Mouse (Mus musculus) CD8-positive naive resting alpha-beta T cell, adult 2 months (primary cell): ENCODE results near the gene Mapk11.

Source experiments
- DNase-seq, 2 experiments: peaks; one replicate each; pipeline ENCODE4 v3.0.0; 2022; ENCODE audit warnings: low read depth in 2 of 2, low spot score in 2 of 2

The Mapk11 gene

GRCm38 (mm10) chr15:89143134-89143533 lies 6.3 kb downstream of the Mapk11 start:
- DNase-seq: no peak

GRCm38 (mm10) chr15:89141905-89142304 lies 7.5 kb downstream of the Mapk11 start:
- no peak for DNase-seq

GRCm38 (mm10) chr15:89141443-89141842 lies 8.0 kb downstream of the Mapk11 start:
- no peak for DNase-seq

- DNase-seq: no peak
Observed at GRCm38 (mm10) chr15:89140659-89141252, 8.7 kb downstream of the Mapk11 start, which contains the start of gene Mapk12. Mapk12 (minus strand) TSS chr15:89140703.

- no peak for DNase-seq
Observed at GRCm38 (mm10) chr15:89140048-89140658, 9.3 kb downstream of the Mapk11 start.

GRCm38 (mm10) chr15:89138531-89138930 lies 10.9 kb downstream of the Mapk11 start:
- DNase-seq: no peak

GRCm38 (mm10) chr15:89138046-89138405 lies 11.4 kb downstream of the Mapk11 start:
- DNase-seq: no peak

- no peak for DNase-seq
Observed at GRCm38 (mm10) chr15:89137378-89138045, 11.9 kb downstream of the Mapk11 start.

- DNase-seq: no peak
Observed at GRCm38 (mm10) chr15:89136461-89137155, 12.8 kb downstream of the Mapk11 start.

- peak; percentile 74 to 88 for DNase-seq
Observed at GRCm38 (mm10) chr15:89131316-89131715, 18.1 kb downstream of the Mapk11 start.

GRCm38 (mm10) chr15:89130245-89130644 lies 19.2 kb downstream of the Mapk11 start:
- DNase-seq: no peak

GRCm38 (mm10) chr15:89128382-89129350 lies 20.8 kb downstream of the Mapk11 start, which contains the start of gene Hdac10:
Hdac10 (minus strand) TSS chr15:89128700.
- peak; percentile 78 to 86 for DNase-seq

- DNase-seq: no peak
Observed at GRCm38 (mm10) chr15:89127364-89127940, 22.0 kb downstream of the Mapk11 start.

- DNase-seq: no peak
Observed at GRCm38 (mm10) chr15:89126622-89127021, 22.8 kb downstream of the Mapk11 start.

- DNase-seq: no peak
Observed at GRCm38 (mm10) chr15:89125351-89125750, 24.1 kb downstream of the Mapk11 start.

GRCm38 (mm10) chr15:89124312-89124711 lies 25.1 kb downstream of the Mapk11 start:
- no peak for DNase-seq

GRCm38 (mm10) chr15:89123595-89123994 lies 25.8 kb downstream of the Mapk11 start:
- no peak for DNase-seq

- DNase-seq: peak; percentile 79 to 92
Observed at GRCm38 (mm10) chr15:89122649-89123366, 26.6 kb downstream of the Mapk11 start, which contains the start of gene Tubgcp6. Tubgcp6 (minus strand) TSS chr15:89123112.

GRCm38 (mm10) chr15:89118007-89118406 lies 31.4 kb downstream of the Mapk11 start:
- no peak for DNase-seq
